Mouse (Mus musculus) embryonic fibroblast, embryonic 13.5 days (primary cell): Measurements from ENCODE around the gene Akr1b3. TPM values are rescaled to one million over a fixed set of nuclear protein-coding genes. Genes with fewer than 3 reads are reported as not detected.

ENCODE experiments used
- H3K27ac ChIP-seq: 2 replicates; pipeline ENCODE4 v1.5.1; 2012; ENCODE audit warnings: low read length, control low read depth, inconsistent platforms; ENCODE audit not compliant: insufficient read depth
- H3K4me1 ChIP-seq: 2 replicates; pipeline ENCODE4 v1.6.1; 2011; ENCODE audit warnings: low read length; ENCODE audit not compliant: control insufficient read depth, insufficient read depth
- H3K4me3 ChIP-seq: 2 replicates; pipeline ENCODE4 v1.5.1; 2011; ENCODE audit warnings: mild to moderate bottlenecking, control low read depth, low read length; ENCODE audit not compliant: insufficient read depth
- CTCF ChIP-seq: IDR thresholded peaks from 2 replicates; pipeline ENCODE4 v1.5.1; 2011; ENCODE audit warnings: mild to moderate bottlenecking, control low read depth, low read length, moderate library complexity, borderline replicate concordance; ENCODE audit not compliant: insufficient read depth
- POLR2A ChIP-seq: IDR thresholded peaks from 2 replicates; pipeline ENCODE4 v1.6.1; 2011; ENCODE audit warnings: low read depth, mild to moderate bottlenecking, control low read depth, low read length, moderate library complexity
- polyA plus RNA-seq: library from polyadenylated mRNA; stranded (reverse); fragments of >200 nt; gene quantifications from 2 replicates; pipeline ENCODE4 v1.2.4, GENCODE M21; 2011; ENCODE audit warnings: low read depth; ENCODE audit not compliant: missing spikeins, insufficient read length

Akr1b3 gene
- polyA plus RNA-seq, 1 experiment: 105 TPM

DNA sequence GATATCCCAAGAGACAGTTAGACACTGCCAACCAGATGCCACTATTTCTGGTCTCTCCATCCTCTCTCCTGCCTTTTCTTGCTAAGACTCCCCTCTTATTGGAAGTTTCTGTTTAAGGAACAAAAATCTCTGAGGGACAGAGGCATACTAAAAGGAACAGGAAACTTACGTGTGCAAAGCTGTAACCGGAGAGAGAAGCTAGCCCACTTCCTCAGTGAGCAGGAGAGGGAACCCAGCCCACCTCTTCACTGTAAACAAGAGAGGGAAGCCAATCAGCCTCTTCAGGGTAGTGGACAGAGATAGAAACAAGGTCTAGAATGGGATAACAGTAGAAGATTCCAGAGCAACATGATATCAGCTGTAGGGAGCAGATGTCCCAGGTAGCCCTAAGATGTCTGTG is 44.2 kb downstream of the Akr1b3 start:
- no peak overlapping the region for H3K4me3 ChIP-seq
- TF ChIP-seq POLR2A (no peak), CTCF (no peak)
- H3K4me1 ChIP-seq: peaks cover 13% of the 10 kb centered on the region
- no peak overlapping the region; the same call in 1 of the 2 replicates for H3K27ac ChIP-seq

- Histone ChIP-seq H3K4me1 (peaks cover 13% of the 10 kb centered on the region), H3K4me3 (no peak overlapping the region), H3K27ac (no peak overlapping the region)
- TF ChIP-seq CTCF: no peak
- TF ChIP-seq POLR2A: no peak
Measured at GRCm38 (mm10) chr6:34272462-34272861, 44.8 kb downstream of the Akr1b3 start.

DNA sequence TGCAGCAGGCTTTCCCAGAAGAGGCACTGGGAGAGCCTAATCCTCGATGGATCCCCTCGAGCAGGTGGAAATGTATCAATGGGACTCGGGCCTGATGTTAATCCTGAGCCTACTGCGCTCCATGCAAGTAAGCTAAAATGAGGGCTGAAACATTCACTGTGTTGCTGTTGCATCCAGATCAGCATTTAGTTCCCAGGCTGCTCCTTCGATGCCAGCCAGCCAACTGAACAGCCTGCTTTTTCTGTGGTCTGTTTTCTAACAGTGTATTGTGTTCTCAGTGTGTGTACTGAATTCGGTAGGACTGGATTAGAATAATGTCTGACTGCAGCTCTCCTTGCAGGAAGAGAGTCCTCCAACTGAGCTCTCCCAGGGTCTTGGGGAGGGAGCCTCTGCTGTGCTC is 46.6 kb downstream of the Akr1b3 start:
- H3K4me1 ChIP-seq: peaks cover 10% of the 10 kb centered on the region
- no peak for TF ChIP-seq POLR2A
- TF ChIP-seq CTCF: no peak
- no peak overlapping the region for H3K4me3 ChIP-seq
- H3K27ac ChIP-seq: no peak overlapping the region

- H3K4me3 ChIP-seq: no peak overlapping the region
- no peak for TF ChIP-seq CTCF
- TF ChIP-seq POLR2A: no peak
- no peak overlapping the region for H3K27ac ChIP-seq
- H3K4me1 ChIP-seq: no peaks in the 10 kb centered on the region
Measured at GRCm38 (mm10) chr6:34258546-34258945, 58.7 kb downstream of the Akr1b3 start.

Other genes with a start within 250 kb of the Akr1b3 start
- gene Slc35b4, start 140.4 kb downstream of the Akr1b3 start, polyA plus RNA-seq: 51.3 and 55.4 TPM in 2 replicates
- 53.5 and 71.1 TPM in 2 replicates for gene Akr1b8, start 36.6 kb upstream of the Akr1b3 start, polyA plus RNA-seq
- gene Akr1b10, start 66.7 kb upstream of the Akr1b3 start, polyA plus RNA-seq: 19.9 and 27.7 TPM in 2 replicates
- not detected in 2 replicates for gene Akr1b7, start 94.9 kb upstream of the Akr1b3 start, polyA plus RNA-seq
- 36.7 and 40.9 TPM in 2 replicates for gene Bpgm, start 158.7 kb upstream of the Akr1b3 start, polyA plus RNA-seq